Mouse (Mus musculus): ENCODE measurements around the gene Supt6. TPM values are rescaled to one million over a fixed set of nuclear protein-coding genes. Genes with fewer than 3 reads are reported as not detected.
A peak's percentile ranks its signal among the peaks of the same experiment; 100 is the strongest.

Supt6 gene
- polyA plus RNA-seq, 2 experiments, result 7.4 to 8.4 TPM

- Histone ChIP-seq H3K9ac (replicated peaks) (peak overlapping the region; percentile 95), H3K27me3 (ENCODE audit: control insufficient read depth, insufficient read depth, low read length) (no peaks in the 10 kb centered on the region), H3K36me3 (replicated peaks; ENCODE audit: control insufficient read depth, insufficient read depth, low read depth) (peaks cover 22% of the 10 kb centered on the region), H3K4me2 (ENCODE audit: low read depth) (peak overlapping the region; percentile 98), H3K4me1 (replicated peaks; ENCODE audit: control insufficient read depth in 2 of 2, insufficient read depth in 2 of 2, low read length in 1 of 2) (peaks cover 42 to 43% of the 10 kb centered on the region in 2 experiments), H3K4me3 (ENCODE audit: insufficient read depth in 1 of 2, low read depth in 2 of 2, low read length in 2 of 2) (peak overlapping the region; percentile 85 to 93), H3K9me3 (ENCODE audit: control insufficient read depth, low read length) (no peaks in the 10 kb centered on the region), H3K27ac (peak overlapping the region; percentile 70)
- under 1% methylated on average over 14 of the region's 14 CpGs for WGBS (ENCODE audit: insufficient replicate concordance)
- ATAC-seq (ENCODE audit: insufficient read depth) (no peak), DNase-seq (ENCODE audit: low read depth in 3 of 3, low spot score in 3 of 3) (no peak)
- TF ChIP-seq CTCF (IDR thresholded peaks at IDR 0.05; ENCODE audit: low read depth), result no peak
- TF ChIP-seq EP300 (IDR thresholded peaks at IDR 0.05; ENCODE audit: low read depth), result no peak
These were observed 81.2 kb downstream of the Supt6 start for GRCm38 (mm10) chr11:78164604-78164923.

GRCm38 (mm10) chr11:78163681-78164603, 81.8 kb downstream of the Supt6 start:
- DNase-seq (ENCODE audit: low read depth in 3 of 3, low spot score in 3 of 3) (no peak), ATAC-seq (ENCODE audit: insufficient read depth) (no peak)
- peak overlapping the region; percentile 98 for H3K4me2 ChIP-seq (ENCODE audit: low read depth)
- H3K9ac ChIP-seq (replicated peaks), result peak overlapping the region; percentile 95
- H3K9me3 ChIP-seq (ENCODE audit: control insufficient read depth, low read length), result no peaks in the 10 kb centered on the region
- no peaks in the 10 kb centered on the region for H3K27me3 ChIP-seq (ENCODE audit: control insufficient read depth, insufficient read depth, low read length)
- H3K4me3 ChIP-seq (ENCODE audit: insufficient read depth in 1 of 2, low read depth in 2 of 2, low read length in 2 of 2), result peak overlapping the region; percentile 85 to 93
- 2% methylated on average over 22 of the region's 22 CpGs for WGBS (ENCODE audit: insufficient replicate concordance)
- peak overlapping the region; percentile 70 for H3K27ac ChIP-seq
- H3K36me3 ChIP-seq (replicated peaks; ENCODE audit: control insufficient read depth, insufficient read depth, low read depth), result peaks cover 24% of the 10 kb centered on the region
- peaks cover 36 to 37% of the 10 kb centered on the region in 2 experiments for H3K4me1 ChIP-seq (replicated peaks; ENCODE audit: control insufficient read depth in 2 of 2, insufficient read depth in 2 of 2, low read length in 1 of 2)
- no peak for TF ChIP-seq CTCF (IDR thresholded peaks at IDR 0.05; ENCODE audit: low read depth)
- TF ChIP-seq EP300 (IDR thresholded peaks at IDR 0.05; ENCODE audit: low read depth), result no peak

GRCm38 (mm10) chr11:78163045-78163444, 82.7 kb downstream of the Supt6 start:
- TF ChIP-seq CTCF (IDR thresholded peaks at IDR 0.05; ENCODE audit: low read depth), result no peak
- TF ChIP-seq EP300 (IDR thresholded peaks at IDR 0.05; ENCODE audit: low read depth), result no peak
- peak overlapping the region; percentile 85 to 93 for H3K4me3 ChIP-seq (ENCODE audit: insufficient read depth in 1 of 2, low read depth in 2 of 2, low read length in 2 of 2)
- H3K9ac ChIP-seq (replicated peaks), result peak overlapping the region; percentile 95
- WGBS (ENCODE audit: insufficient replicate concordance), result 76% methylated on average over 2 of the region's 2 CpGs
- H3K27ac ChIP-seq, result no peak overlapping the region
- DNase-seq (ENCODE audit: low read depth in 3 of 3, low spot score in 3 of 3) (no peak), ATAC-seq (ENCODE audit: insufficient read depth) (no peak)
- H3K27me3 ChIP-seq (ENCODE audit: control insufficient read depth, insufficient read depth, low read length), result no peaks in the 10 kb centered on the region
- peaks cover 27 to 28% of the 10 kb centered on the region in 2 experiments for H3K4me1 ChIP-seq (replicated peaks; ENCODE audit: control insufficient read depth in 2 of 2, insufficient read depth in 2 of 2, low read length in 1 of 2)
- H3K9me3 ChIP-seq (ENCODE audit: control insufficient read depth, low read length), result no peaks in the 10 kb centered on the region
- H3K36me3 ChIP-seq (replicated peaks; ENCODE audit: control insufficient read depth, insufficient read depth, low read depth), result peaks cover 33% of the 10 kb centered on the region
- H3K4me2 ChIP-seq (ENCODE audit: low read depth), result peak overlapping the region; percentile 98

GRCm38 (mm10) chr11:78162504-78162903, 83.3 kb downstream of the Supt6 start:
- ATAC-seq (ENCODE audit: insufficient read depth), result no peak
- Histone ChIP-seq H3K4me2 (ENCODE audit: low read depth) (peak overlapping the region; percentile 98), H3K27ac (no peak overlapping the region), H3K36me3 (replicated peaks; ENCODE audit: control insufficient read depth, insufficient read depth, low read depth) (peaks cover 36% of the 10 kb centered on the region), H3K27me3 (ENCODE audit: control insufficient read depth, insufficient read depth, low read length) (no peaks in the 10 kb centered on the region), H3K9ac (replicated peaks) (no peak overlapping the region; the same call in 1 of the 2 replicates), H3K4me3 (ENCODE audit: insufficient read depth in 1 of 2, low read depth in 2 of 2, low read length in 2 of 2) (no peak overlapping the region), H3K9me3 (ENCODE audit: control insufficient read depth, low read length) (no peaks in the 10 kb centered on the region), H3K4me1 (replicated peaks; ENCODE audit: control insufficient read depth in 2 of 2, insufficient read depth in 2 of 2, low read length in 1 of 2) (peaks cover 22 to 23% of the 10 kb centered on the region in 2 experiments)
- TF ChIP-seq EP300 (IDR thresholded peaks at IDR 0.05; ENCODE audit: low read depth), result no peak
- TF ChIP-seq CTCF (IDR thresholded peaks at IDR 0.05; ENCODE audit: low read depth), result no peak
- DNase-seq (ENCODE audit: low read depth in 3 of 3, low spot score in 3 of 3), result no peak
- WGBS (ENCODE audit: insufficient replicate concordance), result 77% methylated on average over 6 of the region's 6 CpGs

- TF ChIP-seq CTCF (IDR thresholded peaks at IDR 0.05; ENCODE audit: low read depth), result no peak
- no peak for TF ChIP-seq EP300 (IDR thresholded peaks at IDR 0.05; ENCODE audit: low read depth)
- peaks cover 36% of the 10 kb centered on the region for H3K36me3 ChIP-seq (replicated peaks; ENCODE audit: control insufficient read depth, insufficient read depth, low read depth)
- H3K4me1 ChIP-seq (replicated peaks; ENCODE audit: control insufficient read depth in 2 of 2, insufficient read depth in 2 of 2, low read length in 1 of 2), result peaks cover 20 to 22% of the 10 kb centered on the region in 2 experiments
- no peaks in the 10 kb centered on the region for H3K27me3 ChIP-seq (ENCODE audit: control insufficient read depth, insufficient read depth, low read length)
- H3K27ac ChIP-seq, result no peak overlapping the region; the same call in 1 of the 2 replicates
- peak overlapping the region; percentile 98; the same call in 1 of the 2 replicates for H3K4me2 ChIP-seq (ENCODE audit: low read depth)
- H3K9ac ChIP-seq (replicated peaks), result no peak overlapping the region
- WGBS (ENCODE audit: insufficient replicate concordance), result 55% methylated on average over 4 of the region's 4 CpGs
- ATAC-seq (ENCODE audit: insufficient read depth) (no peak), DNase-seq (ENCODE audit: low read depth in 3 of 3, low spot score in 3 of 3) (no peak)
- no peak overlapping the region for H3K4me3 ChIP-seq (ENCODE audit: insufficient read depth in 1 of 2, low read depth in 2 of 2, low read length in 2 of 2)
- no peaks in the 10 kb centered on the region for H3K9me3 ChIP-seq (ENCODE audit: control insufficient read depth, low read length)
These were observed 83.8 kb downstream of the Supt6 start for GRCm38 (mm10) chr11:78161968-78162367.

All from liver, embryonic 14.5 days (tissue).